Mouse (Mus musculus): Measurements from ENCODE around the gene Gm4981.
"Not testable (repeated sequence)": the region's sequence is repeated elsewhere in the genome, so short reads cannot be mapped to it uniquely, and the experiment has no call there.

The Gm4981 gene

GRCm38 (mm10) chr10:58236613-58237012 lies at the start of gene Gm4981:
Gm4981 (minus strand) TSS chr10:58236701.
- DNase-seq (ENCODE audit: low spot score in 2 of 2), result no peak

GRCm38 (mm10) chr10:58282238-58282637 lies 45.7 kb upstream of the Gm4981 start:
- DNase-seq (ENCODE audit: low spot score in 2 of 2), result no peak

GRCm38 (mm10) chr10:58258466-58258865 lies 22.0 kb upstream of the Gm4981 start:
- DNase-seq (ENCODE audit: low spot score in 2 of 2), result no peak

- DNase-seq (ENCODE audit: low spot score in 2 of 2), result no peak
Measured at GRCm38 (mm10) chr10:58255954-58256353, 19.5 kb upstream of the Gm4981 start.

- DNase-seq (ENCODE audit: low spot score in 2 of 2), result peak; percentile 82 to 90
Measured at GRCm38 (mm10) chr10:58255213-58255892, 18.9 kb upstream of the Gm4981 start, which contains the start of gene Gcc2. Gcc2 (plus strand) TSS chr10:58255497.

GRCm38 (mm10) chr10:58254635-58255175 lies 18.2 kb upstream of the Gm4981 start:
- DNase-seq (ENCODE audit: low spot score in 2 of 2), result no peak

- DNase-seq (ENCODE audit: low spot score in 2 of 2), result no peak
Measured at GRCm38 (mm10) chr10:58249535-58249934, 13.0 kb upstream of the Gm4981 start.

GRCm38 (mm10) chr10:58238984-58239740 lies 2.7 kb upstream of the Gm4981 start:
- DNase-seq (ENCODE audit: low spot score in 2 of 2), result peak; percentile 39 to 71

GRCm38 (mm10) chr10:58234985-58235384 lies 1.5 kb downstream of the Gm4981 start:
- DNase-seq (ENCODE audit: low spot score in 2 of 2), result not testable (repeated sequence)

GRCm38 (mm10) chr10:58233740-58234121 lies 2.8 kb downstream of the Gm4981 start:
- not testable (repeated sequence) for DNase-seq (ENCODE audit: low spot score in 2 of 2)

GRCm38 (mm10) chr10:58233054-58233739 lies 3.3 kb downstream of the Gm4981 start:
- not testable (repeated sequence) for DNase-seq (ENCODE audit: low spot score in 2 of 2)

- not testable (repeated sequence) for DNase-seq (ENCODE audit: low spot score in 2 of 2)
Measured at GRCm38 (mm10) chr10:58232641-58232969, 3.9 kb downstream of the Gm4981 start, which contains the start of gene Duxf3. Duxf3 (minus strand) TSS chr10:58232675.

- peak; percentile 51 to 85 for DNase-seq (ENCODE audit: low spot score in 2 of 2)
Measured at GRCm38 (mm10) chr10:58231779-58232640, 4.5 kb downstream of the Gm4981 start.

GRCm38 (mm10) chr10:58231088-58231487 lies 5.4 kb downstream of the Gm4981 start:
- DNase-seq (ENCODE audit: low spot score in 2 of 2), result not testable (repeated sequence)

- not testable (repeated sequence) for DNase-seq (ENCODE audit: low spot score in 2 of 2)
Measured at GRCm38 (mm10) chr10:58230021-58230420, 6.5 kb downstream of the Gm4981 start.

- DNase-seq (ENCODE audit: low spot score in 2 of 2), result not testable (repeated sequence)
Measured at GRCm38 (mm10) chr10:58227798-58228197, 8.7 kb downstream of the Gm4981 start.

- not testable (repeated sequence) for DNase-seq (ENCODE audit: low spot score in 2 of 2)
Measured at GRCm38 (mm10) chr10:58226357-58226756, 10.1 kb downstream of the Gm4981 start.

- DNase-seq (ENCODE audit: low spot score in 2 of 2), result not testable (repeated sequence)
Measured at GRCm38 (mm10) chr10:58224827-58225785, 11.4 kb downstream of the Gm4981 start, which contains the start of gene AW822073. AW822073 (minus strand) TSS chr10:58224930.

GRCm38 (mm10) chr10:58223972-58224805 lies 12.3 kb downstream of the Gm4981 start:
- peak; percentile 41 to 77 for DNase-seq (ENCODE audit: low spot score in 2 of 2)
